Mouse (Mus musculus) brain, adult 2 months (tissue): ENCODE measurements at regions not wholly inside any gene's neighbourhood (a gene's known extent, or its start where the extent isn't known, plus 50 kb on each side); places are given as distances from the start of the nearest gene placed in this dataset.
"Not testable (repeated sequence)": the region's sequence is repeated elsewhere in the genome, so short reads cannot be mapped to it uniquely, and the experiment has no call there.

Experiments used
- DNase-seq: peaks from one replicate; pipeline ENCODE4 v3.0.0; 2011; ENCODE audit warnings: low read depth, low spot score

GRCm38 (mm10) chr3:15016621-15017020 is 130.5 kb downstream of the Car2 start:
- peak; percentile 78 for DNase-seq

DNA sequence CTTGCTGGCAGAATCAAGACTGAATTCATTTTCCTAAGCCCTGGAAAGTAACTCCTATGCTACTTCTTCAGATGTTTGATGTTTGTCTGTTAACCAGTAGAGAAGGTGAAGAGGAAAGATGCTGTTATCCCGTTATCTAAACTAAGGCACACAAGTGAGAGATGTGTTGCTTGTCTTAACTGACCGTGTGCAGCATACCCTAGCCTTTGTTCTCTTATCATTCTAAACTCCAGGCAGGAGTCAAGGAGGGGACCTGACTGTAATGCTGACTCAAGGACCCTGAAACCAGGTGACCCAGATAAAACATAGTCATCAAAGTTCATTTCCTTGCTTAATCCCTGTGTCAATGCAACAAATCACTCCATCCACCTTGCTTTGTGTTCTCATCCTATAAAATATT is 136.7 kb downstream of the Car2 start:
- DNase-seq: no peak

DNA sequence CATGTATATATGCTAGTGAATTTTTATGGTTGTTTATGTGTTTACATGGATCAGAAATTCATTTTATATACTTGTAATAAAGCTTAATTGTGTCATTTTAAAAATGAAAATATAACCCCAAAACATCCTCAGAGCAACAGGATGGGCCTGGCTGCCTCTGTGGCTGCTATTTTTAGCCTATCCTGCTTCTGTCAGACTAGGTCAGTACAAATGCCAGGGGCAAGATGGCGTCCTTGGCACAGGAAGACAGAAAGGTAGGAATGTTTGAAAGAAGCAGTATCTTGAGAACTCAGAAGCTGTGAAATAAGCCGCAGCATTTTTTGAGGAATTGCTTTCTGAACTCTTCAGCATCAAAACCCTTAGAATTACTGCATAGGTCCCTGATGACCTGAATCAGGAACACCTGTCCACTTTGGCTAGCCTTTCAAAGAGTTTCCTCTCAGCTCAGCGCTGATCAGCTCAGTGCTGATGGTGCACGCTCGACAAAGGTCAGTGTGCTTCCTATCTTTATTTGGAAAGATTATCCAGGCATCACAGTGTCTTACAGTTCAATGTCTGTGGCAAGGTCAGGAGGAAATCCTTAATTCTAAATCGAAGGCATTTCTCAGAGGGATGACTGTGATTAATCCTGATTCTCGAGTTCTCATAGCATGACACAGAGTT is 154.9 kb downstream of the Car2 start:
- DNase-seq: peak; percentile 70

- DNase-seq: no peak
These were observed 167.9 kb downstream of the Car2 start for GRCm38 (mm10) chr3:15053968-15054367.

DNA sequence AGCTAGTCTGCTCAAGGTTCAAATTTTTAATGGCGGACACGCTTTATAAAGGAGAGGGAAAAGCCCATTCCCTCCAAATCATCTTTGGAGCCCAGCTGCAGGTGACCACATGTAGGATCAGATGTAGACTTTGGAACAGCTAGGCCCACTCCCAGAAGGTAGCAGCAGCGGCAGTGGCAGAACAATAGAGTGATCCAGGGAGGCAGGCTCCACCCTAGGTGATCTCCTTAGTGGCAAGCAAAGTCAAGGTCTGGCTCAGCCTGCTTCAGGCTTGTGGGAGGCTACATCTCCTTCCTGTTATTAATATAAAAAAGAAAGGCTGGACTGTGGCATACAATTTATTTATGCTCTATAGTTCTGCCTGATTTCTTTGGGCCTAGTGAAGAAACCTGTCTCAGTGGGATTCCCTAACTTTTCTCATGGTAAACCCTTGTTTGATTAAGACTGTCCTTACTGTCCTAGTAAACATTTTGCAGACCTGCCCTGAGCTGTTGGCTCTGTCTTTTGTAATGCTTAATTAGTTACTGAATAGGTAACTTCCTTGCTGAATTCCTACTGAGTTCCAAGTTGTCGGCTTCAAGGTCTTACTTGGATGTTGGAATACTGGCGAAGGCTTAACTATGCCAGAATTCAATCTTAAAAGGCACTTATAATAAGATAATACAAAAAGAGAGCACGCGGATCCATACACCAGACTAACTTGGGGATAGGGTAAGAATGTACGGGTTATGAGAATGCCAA is 169.6 kb downstream of the Car2 start:
- DNase-seq: not testable (repeated sequence)

- not testable (repeated sequence) for DNase-seq
These were observed 170.9 kb downstream of the Car2 start for GRCm38 (mm10) chr3:15056788-15057585.

GRCm38 (mm10) chr3:15065681-15066080 is 179.6 kb downstream of the Car2 start:
- no peak for DNase-seq

DNA sequence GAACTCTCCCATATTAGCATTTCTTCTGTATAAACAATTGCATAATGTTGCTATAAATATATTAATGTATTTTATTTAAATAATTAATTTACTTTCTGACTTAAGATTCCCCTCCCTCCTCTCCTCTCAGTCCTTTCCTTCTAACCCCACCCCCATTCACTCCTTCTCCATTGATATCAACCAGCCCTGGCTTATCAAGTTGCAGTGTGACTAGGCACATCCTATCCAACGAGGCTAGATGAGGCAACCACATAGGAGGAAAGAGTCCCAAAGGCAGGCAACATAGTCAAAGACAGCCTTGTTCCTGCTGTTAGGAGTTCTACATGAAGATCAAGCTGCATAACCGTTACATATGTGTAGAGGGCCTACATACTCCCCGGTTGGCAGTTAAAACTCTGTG is 182.2 kb downstream of the Car2 start:
- DNase-seq: no peak

- peak; percentile 65 for DNase-seq
These were observed 185.2 kb downstream of the Car2 start for GRCm38 (mm10) chr3:15071030-15071883.

DNA sequence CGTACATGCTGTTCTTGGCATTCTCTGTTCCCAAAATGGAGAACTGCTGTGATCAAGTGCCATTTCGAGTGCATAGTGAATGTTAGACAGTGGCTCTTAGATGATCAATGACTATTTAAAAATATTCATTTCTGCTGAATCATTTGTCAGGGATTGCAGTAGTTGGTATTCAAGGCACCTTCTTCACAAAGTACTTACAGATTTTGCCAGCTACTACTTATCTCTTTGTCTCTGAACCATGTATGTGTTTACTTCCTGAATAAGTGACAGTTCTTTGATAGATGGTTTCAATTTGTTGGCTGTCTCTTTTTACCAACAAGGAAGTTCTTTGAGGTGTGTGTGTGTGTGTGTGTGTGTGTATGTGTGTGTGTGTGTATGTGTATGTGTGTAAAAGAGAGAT is 187.3 kb downstream of the Car2 start:
- DNase-seq: no peak

DNA sequence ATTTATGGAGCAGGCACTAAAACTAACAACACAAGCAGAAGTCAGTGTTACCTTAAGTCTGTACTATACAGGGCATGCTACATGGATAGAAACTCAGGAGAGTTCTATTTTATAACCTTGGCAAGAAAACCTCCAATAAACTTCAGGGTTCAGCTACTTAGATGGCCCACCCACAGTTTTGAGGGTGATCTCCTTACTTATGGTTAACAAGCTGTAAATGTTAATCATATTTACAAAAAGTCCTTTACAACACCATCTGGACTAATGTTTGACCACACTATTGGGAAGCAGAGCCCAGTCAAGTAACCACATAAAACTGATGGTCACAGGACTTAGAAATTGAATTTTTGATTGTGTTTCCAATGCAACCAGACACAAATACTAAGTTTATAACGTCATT is 187.8 kb downstream of the Car2 start:
- DNase-seq: no peak

DNA sequence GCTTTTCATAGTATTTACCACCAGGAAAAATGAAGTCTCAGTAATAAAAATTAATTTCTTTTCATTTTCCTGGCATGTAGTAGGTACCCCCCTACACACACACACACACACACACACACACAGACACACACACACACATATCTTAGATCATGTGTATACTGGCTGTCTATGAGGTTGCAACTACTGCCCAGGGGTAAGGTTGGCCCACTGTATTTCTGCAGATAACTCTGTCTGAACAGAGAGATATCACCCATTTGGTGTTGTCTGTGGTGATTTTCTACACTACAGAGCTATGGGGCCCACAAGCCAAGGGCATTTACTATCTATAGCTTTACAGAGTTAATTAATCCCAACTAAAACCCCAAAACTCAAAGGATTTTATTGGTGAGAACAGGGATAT is 188.9 kb downstream of the Car2 start:
- no peak for DNase-seq

DNA sequence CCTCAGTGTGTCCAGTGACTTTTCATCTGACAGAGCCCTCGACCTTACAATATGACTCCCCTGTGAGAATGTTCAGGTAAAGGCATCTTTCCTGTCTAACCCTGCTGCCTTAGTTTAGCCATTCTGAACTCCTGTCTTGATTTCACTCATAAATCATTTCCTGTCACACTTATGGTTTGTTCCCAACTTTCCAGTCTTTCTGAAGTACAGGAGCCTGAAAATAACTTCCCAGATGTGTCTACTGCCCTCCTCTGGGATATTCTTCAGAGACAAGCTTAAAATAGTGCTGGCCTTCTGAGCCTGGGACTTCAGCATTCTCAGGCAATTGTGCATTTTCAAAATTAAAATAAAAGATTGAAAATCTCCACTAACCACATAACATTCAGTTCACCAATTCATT is 204.1 kb downstream of the Car2 start:
- DNase-seq: peak; percentile 47

- DNase-seq: no peak
These were observed 212.2 kb downstream of the Car2 start for GRCm38 (mm10) chr3:15098206-15098817.

DNA sequence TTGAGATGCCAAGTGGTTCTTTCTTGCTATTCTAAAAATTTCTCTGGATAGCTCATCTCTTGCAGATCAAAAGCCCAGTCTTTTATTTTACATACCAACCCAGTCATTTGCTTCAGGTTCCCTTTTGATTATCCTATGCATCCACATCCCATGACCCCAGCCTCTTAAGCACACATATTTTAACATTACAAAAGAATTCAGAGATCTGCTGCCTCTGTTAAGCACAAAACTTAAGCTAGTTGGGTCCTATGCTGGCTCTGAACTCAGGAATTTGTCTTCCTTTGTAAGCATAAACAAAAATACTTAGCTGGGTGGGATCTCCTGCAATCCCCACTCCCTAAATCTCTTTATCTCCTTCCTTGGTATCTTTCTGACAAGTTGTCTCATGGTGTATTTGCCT is 212.9 kb downstream of the Car2 start:
- DNase-seq: no peak

DNA sequence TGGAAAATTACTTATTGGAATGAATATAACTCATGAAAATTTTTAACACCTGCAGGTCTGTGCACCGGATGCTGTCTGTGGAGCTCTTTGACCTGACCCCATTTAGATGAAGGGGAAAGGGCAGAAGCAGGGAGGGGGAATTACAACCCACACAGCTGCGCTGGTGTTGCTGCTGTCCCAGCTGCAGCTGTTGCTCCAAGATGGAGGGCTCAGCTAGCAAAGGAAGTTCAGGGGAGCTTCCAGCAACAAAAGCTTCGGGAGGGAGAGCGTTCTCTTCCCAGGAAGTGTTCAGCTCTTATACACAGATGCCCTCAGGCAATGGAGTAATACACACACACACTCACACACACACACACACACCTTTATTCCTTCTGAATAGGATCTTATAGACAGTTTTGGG is 219.6 kb downstream of the Car2 start:
- no peak for DNase-seq

DNA sequence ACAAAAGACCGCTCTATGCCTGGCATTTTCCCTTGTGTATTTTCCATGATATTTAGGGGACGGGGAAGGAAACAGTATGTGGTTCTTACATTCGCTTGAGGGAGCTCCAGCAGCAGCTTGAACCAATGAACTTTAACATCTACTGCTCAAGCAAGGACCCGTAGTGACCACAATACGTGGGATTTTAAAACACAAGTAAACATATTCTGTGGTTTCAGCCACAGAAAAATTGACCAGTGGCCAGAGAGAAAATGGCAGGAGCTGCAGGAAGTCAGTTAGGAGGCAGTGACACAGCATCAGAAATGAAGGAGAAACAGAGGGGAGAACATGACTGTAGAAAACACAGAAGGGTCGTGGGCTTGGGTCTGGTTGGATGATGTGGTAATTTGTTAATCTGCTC is 220.2 kb downstream of the Car2 start:
- no peak for DNase-seq

DNA sequence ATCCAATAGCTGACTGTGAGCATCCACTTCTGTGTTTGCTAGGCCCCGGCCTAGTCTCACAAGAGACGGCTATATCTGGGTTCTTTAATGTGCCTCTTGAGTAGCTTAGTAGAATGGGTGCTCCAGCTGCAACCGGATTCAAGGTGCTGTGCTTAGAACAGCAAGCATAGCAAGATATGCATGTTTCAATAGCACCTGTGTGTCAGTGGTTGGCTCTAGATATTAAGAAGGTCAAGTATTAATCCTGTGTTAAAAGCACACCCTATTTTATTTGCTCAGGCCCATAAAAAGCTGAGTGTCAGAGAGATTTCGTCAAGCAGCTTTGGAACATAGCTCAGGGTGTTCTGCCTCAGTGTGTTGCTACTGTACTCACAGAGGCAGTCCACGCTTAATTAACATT is 221.2 kb downstream of the Car2 start:
- no peak for DNase-seq

DNA sequence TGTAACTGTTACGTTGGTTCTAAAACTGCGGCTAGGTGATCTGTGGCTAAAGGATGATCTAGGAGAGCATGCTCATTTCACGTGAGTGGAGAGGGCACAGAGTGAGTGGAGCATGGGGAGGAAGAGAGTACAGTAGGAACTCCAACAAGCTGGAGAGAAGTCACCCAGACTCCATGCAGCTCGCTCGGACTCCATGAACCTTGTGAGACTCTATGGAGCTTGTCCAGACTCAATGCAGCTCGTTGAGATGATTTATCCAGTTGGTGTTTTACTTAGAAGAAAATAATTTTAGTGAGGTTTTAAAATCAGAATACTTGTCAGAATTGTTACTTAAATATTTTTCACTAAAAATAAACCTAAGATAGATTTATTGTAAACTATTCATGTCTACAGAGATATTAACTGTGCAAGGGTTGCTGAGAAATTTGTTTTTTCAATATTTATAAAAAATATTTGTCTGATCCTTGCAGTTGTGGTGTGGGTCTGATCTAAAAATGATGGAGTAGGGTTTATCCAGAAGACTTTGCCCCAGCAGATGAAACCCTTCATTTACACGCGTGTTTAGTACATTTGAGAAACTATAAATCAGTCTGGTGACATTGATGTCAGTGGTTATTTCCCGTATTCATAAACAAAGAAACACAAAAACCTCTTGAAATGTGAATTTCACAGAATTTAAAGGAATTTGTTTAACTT is 222.3 kb downstream of the Car2 start:
- DNase-seq: no peak

- DNase-seq: no peak
These were observed 221.9 kb downstream of the Gm9733 start for GRCm38 (mm10) chr3:15110037-15110748.
